Mouse (Mus musculus) small intestine, adult 2 months (tissue): ENCODE data around the gene Bicral.

Experiments
- CTCF ChIP-seq: fragments of 200-500 bp; IDR thresholded peaks from 2 replicates; pipeline ENCODE4 v1.5.1; 2012; ENCODE audit warnings: low read depth, mild to moderate bottlenecking, control low read depth, inconsistent platforms, low read length, moderate library complexity, mixed read lengths; ENCODE audit not compliant: insufficient replicate concordance, insufficient read length; ENCODE audit errors: extremely low read depth
- POLR2A ChIP-seq: fragments of 200-500 bp; IDR thresholded peaks from 2 replicates; pipeline ENCODE4 v1.6.1; 2012; ENCODE audit warnings: low read depth, mild to moderate bottlenecking, control low read depth, inconsistent platforms, low read length, moderate library complexity

GRCm38 (mm10) chr17:46801761-46802160 lies 56.5 kb downstream of the Bicral start:
- TF ChIP-seq CTCF: no peak
- TF ChIP-seq POLR2A: no peak
